Mouse (Mus musculus) embryonic facial prominence, embryonic 11.5 days (tissue): ENCODE results near the gene Slc39a3. TPM values are rescaled to one million over a fixed set of nuclear protein-coding genes. Genes with fewer than 3 reads are reported as not detected.
A peak's percentile ranks its signal among the peaks of the same experiment; 100 is the strongest.
"Not testable (repeated sequence)": the region's sequence is repeated elsewhere in the genome, so short reads cannot be mapped to it uniquely, and the experiment has no call there.

Source experiments
- ATAC-seq: fragments of 200-750 bp; cut with Nextera tagmentation; replicated peaks from 2 replicates; pipeline ENCODE4 v1.8.0; 2017; ENCODE audit warnings: low read depth; ENCODE audit not compliant: insufficient number of reproducible peaks, low FRiP score, low TSS enrichment
- DNase-seq: peaks from one replicate; pipeline ENCODE4 v3.0.0-alpha.2; 2015; ENCODE audit warnings: low spot score
- H3K27ac ChIP-seq: fragments of 300-500 bp; sonication (generic); replicated peaks from 2 replicates; pipeline ENCODE4 v1.5.1; 2014; ENCODE audit warnings: mild to moderate bottlenecking, low read depth, low read length, control low read depth
- H3K27me3 ChIP-seq: fragments of 300-500 bp; sonication (generic); 2 replicates; pipeline ENCODE4 v1.6.1; 2014; ENCODE audit warnings: mild to moderate bottlenecking, low read length, moderate library complexity, mixed read lengths; ENCODE audit not compliant: control insufficient read depth, insufficient read depth
- H3K36me3 ChIP-seq: fragments of 300-500 bp; sonication (generic); replicated peaks from 2 replicates; pipeline ENCODE4 v1.6.1; 2014; ENCODE audit warnings: low read depth, mild to moderate bottlenecking, low read length, moderate library complexity, mixed read lengths; ENCODE audit not compliant: control insufficient read depth, insufficient read depth
- H3K4me1 ChIP-seq: fragments of 300-500 bp; sonication (generic); 2 replicates; pipeline ENCODE4 v1.6.1; 2014; ENCODE audit warnings: low read length, mixed read lengths; ENCODE audit not compliant: control insufficient read depth, insufficient read depth
- H3K4me2 ChIP-seq: fragments of 300-500 bp; sonication (generic); 2 replicates; pipeline ENCODE4 v1.6.1; 2014; ENCODE audit warnings: low read depth, mild to moderate bottlenecking, control low read depth, low read length, moderate library complexity
- H3K4me3 ChIP-seq: fragments of 300-500 bp; sonication (generic); 2 replicates; pipeline ENCODE4 v1.5.1; 2014; ENCODE audit warnings: low read depth, low read length, control low read depth
- H3K9ac ChIP-seq: fragments of 300-500 bp; sonication (generic); replicated peaks from 2 replicates; pipeline ENCODE4 v1.6.1; 2014; ENCODE audit warnings: mild to moderate bottlenecking, control low read depth, low read length
- H3K9me3 ChIP-seq: fragments of 300-500 bp; sonication (generic); replicated peaks from 2 replicates; pipeline ENCODE4 v1.6.1; 2016; ENCODE audit warnings: mild to moderate bottlenecking, low read length, inconsistent platforms, mixed read lengths; ENCODE audit not compliant: control insufficient read depth
- WGBS: fragments of 180-500 bp; shearing (Covaris S2); extraction: QIAGEN DNeasy Blood & Tissue Kit; methylation state at CpG from one replicate; pipeline ENCODE4 v1.1.7; 2014; 5-methylcytosine and 5-hydroxymethylcytosine counted together
- polyA plus RNA-seq: library from polyadenylated mRNA; unstranded; fragments of >200 nt; fragmentation: Nextera tagmentation; extraction: Ambion mirVana; gene quantifications from 2 replicates; pipeline ENCODE4 v1.2.1, GENCODE M21; 2014

Gene Slc39a3
- polyA plus RNA-seq, 1 experiment from 2014 or later = 7.2 TPM

DNA sequence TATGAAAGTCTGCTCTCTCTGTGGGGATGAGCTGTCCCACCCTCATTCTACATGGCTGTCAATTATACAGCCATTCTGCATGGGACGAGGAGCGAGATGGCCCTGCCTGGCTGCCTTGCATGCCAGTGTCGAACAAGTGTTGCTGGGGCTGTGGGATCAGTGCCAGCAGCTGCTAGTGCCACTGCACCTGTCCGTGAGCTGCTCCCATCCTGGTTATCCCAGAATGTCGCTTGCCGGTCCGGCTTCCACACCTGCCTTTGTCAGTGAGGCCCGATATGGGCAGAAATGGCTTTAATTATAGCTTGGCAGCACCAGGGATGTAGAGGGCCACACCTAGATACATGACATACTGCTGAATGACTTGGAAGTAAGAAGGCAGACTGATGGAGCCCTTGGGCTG, 35.1 kb upstream of the Slc39a3 start:
- ATAC-seq (no peak), DNase-seq (no peak)
- peaks cover 6% of the 10 kb centered on the region; the same call in 1 of the 2 replicates for H3K36me3 ChIP-seq
- H3K9ac ChIP-seq = no peak overlapping the region
- H3K4me1 ChIP-seq = peaks cover 3% of the 10 kb centered on the region; the same call in 1 of the 2 replicates
- no peak overlapping the region for H3K4me2 ChIP-seq
- H3K9me3 ChIP-seq = no peaks in the 10 kb centered on the region
- H3K27ac ChIP-seq = no peak overlapping the region
- 93% methylated on average over 8 of the region's 8 CpGs for whole genome bisulfite sequencing
- H3K4me3 ChIP-seq = no peak overlapping the region
- H3K27me3 ChIP-seq = no peaks in the 10 kb centered on the region

DNA sequence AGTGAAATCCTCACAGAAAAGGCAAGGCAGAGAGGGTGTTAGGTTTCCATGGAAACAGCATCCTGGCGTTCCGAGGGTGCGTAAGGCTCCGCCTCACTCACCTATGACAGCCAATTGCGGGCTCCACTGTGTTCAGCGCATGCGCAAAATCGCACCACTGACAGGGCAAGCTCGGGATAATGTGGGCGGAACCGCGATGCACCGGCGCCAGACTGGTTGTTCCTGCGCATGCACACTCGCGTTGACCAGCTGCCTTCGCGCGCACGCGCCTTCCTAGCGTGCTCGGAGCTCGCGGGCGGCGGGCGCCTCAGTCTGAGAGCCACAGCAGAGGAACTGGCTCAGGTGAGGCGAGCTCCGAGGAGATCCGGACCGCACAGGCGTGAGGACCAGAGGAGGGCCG, 32.6 kb upstream of the Slc39a3 start, which contains the start of gene Thop1:
Thop1 (plus strand) TSS at position 200 of the 400 bp plus-strand sequence.
- peak within 1 kb of the TSS; percentile 84 for H3K9ac ChIP-seq
- no peaks in the 10 kb centered on the region for H3K27me3 ChIP-seq
- peaks cover 3% of the 10 kb centered on the region; the same call in 1 of the 2 replicates for H3K4me1 ChIP-seq
- DNase-seq = peak; percentile 99
- H3K36me3 ChIP-seq = peaks cover 6% of the 10 kb centered on the region; the same call in 1 of the 2 replicates
- H3K9me3 ChIP-seq = no peaks in the 10 kb centered on the region
- peak; percentile 90 for ATAC-seq
- WGBS = under 1% methylated on average over 35 of the region's 35 CpGs
- peak within 1 kb of the TSS; percentile 75 for H3K4me3 ChIP-seq
- peak within 1 kb of the TSS; percentile 47 for H3K27ac ChIP-seq
- peak within 1 kb of the TSS; percentile 70 for H3K4me2 ChIP-seq

GRCm38 (mm10) chr10:81068706-81069105, 31.5 kb upstream of the Slc39a3 start:
- H3K4me3 ChIP-seq = no peak overlapping the region

DNA sequence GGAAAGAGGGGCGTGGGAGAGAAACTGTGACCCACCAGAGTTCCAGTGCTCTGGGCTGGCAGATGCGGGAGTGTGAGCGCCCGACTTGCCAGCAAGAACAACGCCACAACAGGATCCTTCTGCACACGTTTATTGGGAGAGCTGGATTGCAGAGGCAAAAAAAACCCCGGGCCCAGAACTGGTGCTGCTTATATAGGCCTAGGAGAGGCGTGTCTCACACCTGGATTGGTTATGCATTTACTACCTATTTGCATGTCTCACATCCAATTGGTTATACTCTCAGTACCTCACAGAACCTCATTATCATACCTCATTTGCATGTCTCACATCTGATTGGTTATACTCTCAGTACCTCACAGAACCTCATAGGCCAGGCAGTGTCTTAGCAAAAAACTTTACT, 27.3 kb upstream of the Slc39a3 start:
- not testable (repeated sequence) for H3K4me2 ChIP-seq, ATAC-seq, H3K9me3 ChIP-seq, H3K27me3 ChIP-seq, H3K36me3 ChIP-seq, H3K9ac ChIP-seq, H3K27ac ChIP-seq, DNase-seq, H3K4me3 ChIP-seq, H3K4me1 ChIP-seq
- WGBS = 88% methylated on average over 8 of the region's 8 CpGs

More at GRCm38 (mm10) chr10:81068706-81069105, 31.5 kb upstream of the Slc39a3 start:
- Histone ChIP-seq H3K27me3 (no peaks in the 10 kb centered on the region), H3K27ac (no peak overlapping the region), H3K9me3 (no peaks in the 10 kb centered on the region), H3K4me2 (no peak overlapping the region), H3K4me1 (peaks cover 3% of the 10 kb centered on the region; the same call in 1 of the 2 replicates), H3K9ac (no peak overlapping the region), H3K36me3 (peaks cover 6% of the 10 kb centered on the region; the same call in 1 of the 2 replicates)
- WGBS = 74% methylated on average over 5 of the region's 5 CpGs
- DNase-seq = no peak
- ATAC-seq = no peak

DNA sequence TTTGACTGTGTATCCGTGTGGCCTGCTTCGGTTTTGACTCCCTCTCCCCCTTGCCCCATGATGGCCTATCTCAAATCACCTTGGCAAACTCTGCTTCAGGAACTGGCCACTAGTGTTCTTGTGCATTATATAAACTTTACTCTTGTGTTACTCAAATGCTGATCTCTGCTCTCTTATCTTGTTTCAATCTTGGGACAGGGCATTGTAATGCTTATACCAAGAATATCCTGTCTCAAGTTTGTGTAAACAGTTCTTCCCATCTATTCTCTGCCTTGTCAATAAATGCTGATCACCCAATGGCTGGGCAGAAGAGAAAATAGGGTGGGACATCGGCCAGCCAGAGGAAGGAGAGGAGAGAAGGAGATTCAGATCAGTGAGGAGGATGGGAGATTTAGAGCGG, 25.5 kb upstream of the Slc39a3 start:
- no peak overlapping the region for H3K4me3 ChIP-seq
- H3K9me3 ChIP-seq = no peaks in the 10 kb centered on the region
- WGBS = 54% methylated on average over 4 of the region's 4 CpGs
- H3K27me3 ChIP-seq = no peaks in the 10 kb centered on the region
- H3K4me1 ChIP-seq = peaks cover 2% of the 10 kb centered on the region; the same call in 1 of the 2 replicates
- no peak overlapping the region for H3K4me2 ChIP-seq
- H3K9ac ChIP-seq = no peak overlapping the region
- ATAC-seq = no peak
- H3K36me3 ChIP-seq = no peaks in the 10 kb centered on the region
- DNase-seq = no peak
- no peak overlapping the region for H3K27ac ChIP-seq

DNA sequence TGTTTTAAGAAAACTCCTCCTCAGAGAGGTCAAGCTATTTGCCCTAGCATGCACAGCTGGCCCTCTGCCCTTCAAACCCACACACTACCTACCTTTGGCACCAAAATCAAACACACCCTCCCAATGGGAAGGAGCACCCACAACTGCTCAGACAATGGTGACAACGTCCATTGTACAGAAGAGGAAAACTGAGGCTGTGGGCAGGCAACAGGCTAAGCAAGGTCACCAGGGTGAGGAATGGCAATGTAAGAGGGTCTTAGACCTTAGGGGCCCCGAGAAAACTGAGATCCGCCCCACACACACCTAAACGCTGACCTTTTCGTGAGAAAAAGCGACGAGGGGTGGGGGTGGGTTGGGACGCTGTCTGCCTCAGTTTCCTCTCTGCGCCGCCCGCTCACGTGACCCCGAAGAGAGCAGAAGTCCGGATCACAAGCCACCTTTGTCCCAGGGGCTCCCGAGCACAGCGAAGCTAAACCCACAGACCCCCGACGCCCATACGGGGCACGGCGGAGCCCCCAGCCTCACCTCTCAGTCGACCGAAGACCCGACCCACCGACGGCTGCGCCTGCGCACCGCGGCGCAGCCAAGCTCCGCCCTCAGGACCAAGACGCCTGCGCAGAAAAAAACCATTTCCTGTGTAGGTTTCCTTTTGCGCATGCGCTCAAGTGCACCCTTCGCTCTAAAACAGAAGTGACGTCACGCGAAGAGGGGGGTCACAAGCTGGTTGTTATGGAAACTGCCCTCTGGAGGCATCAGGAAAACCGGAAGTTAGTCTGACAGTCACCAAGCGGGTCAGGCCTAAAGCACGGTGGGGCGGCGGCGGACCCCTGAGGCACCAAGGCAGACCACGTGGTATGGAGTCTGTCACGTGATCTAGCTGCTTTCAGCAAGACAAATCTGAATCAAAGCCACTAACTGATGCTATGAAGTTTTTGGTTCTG, 22.6 kb upstream of the Slc39a3 start, which contains the start of gene Sgta:
Sgta (minus strand) TSS at position 579 of the 941 bp plus-strand sequence.
- Histone ChIP-seq H3K4me3 (peak within 1 kb of the TSS; percentile 74), H3K9me3 (no peaks in the 10 kb centered on the region), H3K4me2 (peak within 1 kb of the TSS; percentile 54), H3K9ac (peak within 1 kb of the TSS; percentile 75), H3K27me3 (no peaks in the 10 kb centered on the region), H3K36me3 (no peaks in the 10 kb centered on the region), H3K4me1 (peaks cover 2% of the 10 kb centered on the region; the same call in 1 of the 2 replicates), H3K27ac (no peak within 1 kb of the TSS)
- WGBS = 1% methylated on average over 48 of the region's 48 CpGs
- peak; percentile 86 for ATAC-seq
- DNase-seq = peak; percentile 100

- H3K36me3 ChIP-seq = no peaks in the 10 kb centered on the region
- 92% methylated on average over 6 of the region's 6 CpGs for WGBS
- no peak for DNase-seq
- no peaks in the 10 kb centered on the region for H3K9me3 ChIP-seq
- no peak for ATAC-seq
- peaks cover 2% of the 10 kb centered on the region; the same call in 1 of the 2 replicates for H3K4me1 ChIP-seq
- peak overlapping the region; percentile 74 for H3K4me3 ChIP-seq
- H3K9ac ChIP-seq = no peak overlapping the region
- no peaks in the 10 kb centered on the region for H3K27me3 ChIP-seq
- no peak overlapping the region for H3K27ac ChIP-seq
- H3K4me2 ChIP-seq = no peak overlapping the region
These were observed 21.7 kb upstream of the Slc39a3 start for GRCm38 (mm10) chr10:81058896-81059295.
